Comparison of ENCODE assay signal across 9 mouse cellular contexts in genomic region chr17:56552781-56553363, GRCm38 (mm10). TPM values are rescaled to one million over a fixed set of nuclear protein-coding genes. Genes with fewer than 3 reads are reported as not detected.
DNase-seq lines count a peak whose midpoint lies in the region; ATAC-seq and TF ChIP-seq lines count a peak whose summit lies in the region.
"Had no signal": no experiment of that assay in that cellular context is flagged by ENCODE, and none has a peak within 500 bp of the region (broad histone marks: within the 10 kb centered on the region; RNA-seq: fewer than 3 reads in every experiment).

No protein-coding gene starts in this region.

- ATAC-seq in erythroblast, adult 5-6 weeks (replicated peaks; ENCODE audit: low FRiP score, poor library complexity, severe bottlenecking): peak; percentile 86

- no peak overlapping the region for H3K4me3 ChIP-seq in E14TG2a.4 (replicated peaks; ENCODE audit: low read length)
- H3K4me3 ChIP-seq: limb, embryonic 12.5 days had no signal

- no peaks in the 10 kb centered on the region for H3K27me3 ChIP-seq in E14TG2a.4 (ENCODE audit: insufficient read depth, low read length)
- H3K27me3 ChIP-seq: limb, embryonic 12.5 days had no signal

- H3K36me3 ChIP-seq in E14TG2a.4 (ENCODE audit: insufficient read depth, low read length): peaks cover 2% of the 10 kb centered on the region; the same call in 1 of the 2 replicates
- H3K36me3 ChIP-seq: limb, embryonic 12.5 days had no signal

- peaks cover 59% of the 10 kb centered on the region for H3K4me1 ChIP-seq in E14TG2a.4 (replicated peaks; ENCODE audit: low read depth, low read length)
- H3K4me1 ChIP-seq: limb, embryonic 12.5 days had no signal

- peak; percentile 65 to 71 for DNase-seq in adrenal gland, postnatal 36 days
- DNase-seq in heart, postnatal 14 days: peak; percentile 59 to 78
- DNase-seq in layer of hippocampus, adult 8-10 months (ENCODE audit: low spot score in 2 of 2): peak; percentile 64 to 88
- peak; percentile 75 for DNase-seq in lung, postnatal 14 days
- peak; percentile 63 for DNase-seq in right cerebral cortex, adult 18-20 months
- DNase-seq in urinary bladder, postnatal 25 days (ENCODE audit: low spot score): peak; percentile 65

- TF ChIP-seq CTCF in E14TG2a.4 (conservative IDR thresholded peaks at IDR 0.05; ENCODE audit: low read length): peak; percentile 100

- H3K9me3 ChIP-seq in E14TG2a.4 (ENCODE audit: low read length): no peaks in the 10 kb centered on the region
- H3K9me3 ChIP-seq: limb, embryonic 12.5 days had no signal

- intact Hi-C loops in heart, postnatal 14 days (cut with DNase I): loop anchor here (1.0 to 5.0 kb wide), 2 partner anchors 71 to 196 kb away; no protein-coding TSS in a partner anchor

RNA-seq across cellular contexts. Expression of gene Gm20219, which starts 1.3 kb away (rescaled TPM):
- 1 to 10 TPM in 1 of 2 experiments, under 1 TPM in 1; 0.95 to 1.6 TPM for total RNA-seq in adrenal gland, postnatal 36 days (2021)
- 1.5 and 2.5 TPM in 2 replicates for total RNA-seq in erythroblast, adult 5-6 weeks (2015; ENCODE audit: low replicate concordance)
- 0.84 and 1.5 TPM in 2 replicates for total RNA-seq in erythroblast, adult 5-6 weeks (2017; ENCODE audit: low replicate concordance)
- under 1 TPM; 0.43 to 0.51 TPM for total RNA-seq in heart, postnatal 14 days (2021)
- 1 to 10 TPM in 3 of 4 experiments, under 1 TPM in 1; 0.71 to 5.3 (median 3.7) TPM for total RNA-seq in layer of hippocampus, adult 8-10 months (2022)

RNA-seq across cellular contexts. Expression of gene Safb2, which starts 31.5 kb away (rescaled TPM):
- total RNA-seq in adrenal gland, postnatal 36 days (2021): 100 to 1,000 TPM; 103 to 126 TPM
- total RNA-seq in erythroblast, adult 5-6 weeks (2015; ENCODE audit: low replicate concordance): 71.9 and 87.0 TPM in 2 replicates
- total RNA-seq in erythroblast, adult 5-6 weeks (2017; ENCODE audit: low replicate concordance): 316 and 354 TPM in 2 replicates
- total RNA-seq in heart, postnatal 14 days (2021): 10 to 100 TPM; 62.2 to 65.6 TPM
- 100 to 1,000 TPM; 122 to 182 (median 154) TPM for total RNA-seq in layer of hippocampus, adult 8-10 months (2022)

RNA-seq across cellular contexts. Expression of gene Safb, which starts 31.8 kb away (rescaled TPM):
- total RNA-seq in adrenal gland, postnatal 36 days (2021): 100 to 1,000 TPM; 103 to 122 TPM
- 36.9 and 61.2 TPM in 2 replicates for total RNA-seq in erythroblast, adult 5-6 weeks (2015; ENCODE audit: low replicate concordance)
- 116 and 186 TPM in 2 replicates for total RNA-seq in erythroblast, adult 5-6 weeks (2017; ENCODE audit: low replicate concordance)
- 10 to 100 TPM; 78.1 to 88.8 TPM for total RNA-seq in heart, postnatal 14 days (2021)
- 100 to 1,000 TPM; 149 to 168 (median 159) TPM for total RNA-seq in layer of hippocampus, adult 8-10 months (2022)

RNA-seq across cellular contexts. Expression of gene Znrf4, which starts 40.6 kb away (rescaled TPM):
- total RNA-seq in adrenal gland, postnatal 36 days (2021): not detected
- not detected in 2 replicates for total RNA-seq in erythroblast, adult 5-6 weeks (2015; ENCODE audit: low replicate concordance)
- total RNA-seq in erythroblast, adult 5-6 weeks (2017; ENCODE audit: low replicate concordance): not detected in 2 replicates
- not detected for total RNA-seq in heart, postnatal 14 days (2021)
- total RNA-seq in layer of hippocampus, adult 8-10 months (2022): not detected

RNA-seq across cellular contexts. Expression of gene 2410015M20Rik, which starts 56.7 kb away (rescaled TPM):
- 100 to 1,000 TPM; 293 to 327 TPM for total RNA-seq in adrenal gland, postnatal 36 days (2021)
- total RNA-seq in erythroblast, adult 5-6 weeks (2015; ENCODE audit: low replicate concordance): 16.3 and 18.6 TPM in 2 replicates
- total RNA-seq in erythroblast, adult 5-6 weeks (2017; ENCODE audit: low replicate concordance): 16.2 and 50.3 TPM in 2 replicates
- 100 to 1,000 TPM; 347 to 349 TPM for total RNA-seq in heart, postnatal 14 days (2021)
- 100 to 1,000 TPM; 138 to 161 (median 146) TPM for total RNA-seq in layer of hippocampus, adult 8-10 months (2022)
